Mouse (Mus musculus): ENCODE measurements around the gene Grin2c. TPM values are rescaled to one million over a fixed set of nuclear protein-coding genes. Genes with fewer than 3 reads are reported as not detected.

The Grin2c gene
- polyA plus RNA-seq, 1 experiment, result 0.01 TPM

GRCm38 (mm10) chr11:115276780-115277603, 9.9 kb upstream of the Grin2c start, which contains the start of gene Fdxr:
Gene Fdxr (minus strand): TSS chr11:115277050.
- peak within 1 kb of the TSS; percentile 85 for H3K4me3 ChIP-seq (replicated peaks)
- no peak for TF ChIP-seq GATA1 (IDR thresholded peaks at IDR 0.05; ENCODE audit: low read length)
- no peak for TF ChIP-seq TAL1 (IDR thresholded peaks at IDR 0.05; ENCODE audit: low read length)

GRCm38 (mm10) chr11:115275954-115276353, 8.9 kb upstream of the Grin2c start:
- Histone ChIP-seq H3K9me3 (ENCODE audit: control insufficient read depth, low read length) (no peaks in the 10 kb centered on the region), H3K4me1 (ENCODE audit: control insufficient read depth) (peaks cover 45% of the 10 kb centered on the region), H3K27me3 (ENCODE audit: control insufficient read depth) (no peaks in the 10 kb centered on the region), H3K4me3 (replicated peaks) (peak overlapping the region; percentile 85), H3K36me3 (ENCODE audit: control insufficient read depth) (peaks cover 15% of the 10 kb centered on the region; the same call in 1 of the 2 replicates)
- TF ChIP-seq TAL1 (IDR thresholded peaks at IDR 0.05; ENCODE audit: low read length) (no peak), GATA1 (IDR thresholded peaks at IDR 0.05; ENCODE audit: low read length) (no peak)

More at GRCm38 (mm10) chr11:115276780-115277603, 9.9 kb upstream of the Grin2c start, which contains the start of gene Fdxr:
- Histone ChIP-seq H3K27me3 (ENCODE audit: control insufficient read depth) (no peaks in the 10 kb centered on the region), H3K36me3 (ENCODE audit: control insufficient read depth) (peaks cover 7% of the 10 kb centered on the region; the same call in 1 of the 2 replicates), H3K4me1 (ENCODE audit: control insufficient read depth) (peaks cover 47% of the 10 kb centered on the region), H3K9me3 (ENCODE audit: control insufficient read depth, low read length) (no peaks in the 10 kb centered on the region)

- peaks cover 17% of the 10 kb centered on the region; the same call in 1 of the 2 replicates for H3K36me3 ChIP-seq (ENCODE audit: control insufficient read depth)
- H3K4me1 ChIP-seq (ENCODE audit: control insufficient read depth), result peaks cover 46% of the 10 kb centered on the region
- TF ChIP-seq TAL1 (IDR thresholded peaks at IDR 0.05; ENCODE audit: low read length) (no peak), GATA1 (IDR thresholded peaks at IDR 0.05; ENCODE audit: low read length) (no peak)
- H3K9me3 ChIP-seq (ENCODE audit: control insufficient read depth, low read length), result no peaks in the 10 kb centered on the region
- H3K4me3 ChIP-seq (replicated peaks), result peak overlapping the region; percentile 85
- no peaks in the 10 kb centered on the region for H3K27me3 ChIP-seq (ENCODE audit: control insufficient read depth)
Observed at GRCm38 (mm10) chr11:115275509-115275908, 8.5 kb upstream of the Grin2c start.

GRCm38 (mm10) chr11:115274771-115275170, 7.7 kb upstream of the Grin2c start:
- no peak for TF ChIP-seq TAL1 (IDR thresholded peaks at IDR 0.05; ENCODE audit: low read length)
- TF ChIP-seq GATA1 (IDR thresholded peaks at IDR 0.05; ENCODE audit: low read length), result no peak
- H3K36me3 ChIP-seq (ENCODE audit: control insufficient read depth), result peaks cover 18% of the 10 kb centered on the region; the same call in 1 of the 2 replicates
- H3K27me3 ChIP-seq (ENCODE audit: control insufficient read depth), result no peaks in the 10 kb centered on the region
- H3K4me3 ChIP-seq (replicated peaks), result no peak overlapping the region
- H3K4me1 ChIP-seq (ENCODE audit: control insufficient read depth), result peaks cover 44% of the 10 kb centered on the region
- H3K9me3 ChIP-seq (ENCODE audit: control insufficient read depth, low read length), result no peaks in the 10 kb centered on the region

- peaks cover 39% of the 10 kb centered on the region for H3K4me1 ChIP-seq (ENCODE audit: control insufficient read depth)
- no peaks in the 10 kb centered on the region for H3K27me3 ChIP-seq (ENCODE audit: control insufficient read depth)
- TF ChIP-seq GATA1 (IDR thresholded peaks at IDR 0.05; ENCODE audit: low read length) (no peak), TAL1 (IDR thresholded peaks at IDR 0.05; ENCODE audit: low read length) (no peak)
- H3K36me3 ChIP-seq (ENCODE audit: control insufficient read depth), result peaks cover 23% of the 10 kb centered on the region; the same call in 1 of the 2 replicates
- H3K4me3 ChIP-seq (replicated peaks), result no peak overlapping the region
- H3K9me3 ChIP-seq (ENCODE audit: control insufficient read depth, low read length), result no peaks in the 10 kb centered on the region
Observed at GRCm38 (mm10) chr11:115274178-115274577, 7.1 kb upstream of the Grin2c start.

- peaks cover 28% of the 10 kb centered on the region; the same call in 1 of the 2 replicates for H3K36me3 ChIP-seq (ENCODE audit: control insufficient read depth)
- TF ChIP-seq GATA1 (IDR thresholded peaks at IDR 0.05; ENCODE audit: low read length), result no peak
- TF ChIP-seq TAL1 (IDR thresholded peaks at IDR 0.05; ENCODE audit: low read length), result no peak
- no peaks in the 10 kb centered on the region for H3K27me3 ChIP-seq (ENCODE audit: control insufficient read depth)
- H3K9me3 ChIP-seq (ENCODE audit: control insufficient read depth, low read length), result no peaks in the 10 kb centered on the region
- peaks cover 35% of the 10 kb centered on the region for H3K4me1 ChIP-seq (ENCODE audit: control insufficient read depth)
- H3K4me3 ChIP-seq (replicated peaks), result no peak overlapping the region
Observed at GRCm38 (mm10) chr11:115273735-115274134, 6.7 kb upstream of the Grin2c start.

GRCm38 (mm10) chr11:115272894-115273498, 6.0 kb upstream of the Grin2c start:
- peaks cover 3% of the 10 kb centered on the region for H3K27me3 ChIP-seq (ENCODE audit: control insufficient read depth)
- no peaks in the 10 kb centered on the region for H3K9me3 ChIP-seq (ENCODE audit: control insufficient read depth, low read length)
- H3K36me3 ChIP-seq (ENCODE audit: control insufficient read depth), result peaks cover 33% of the 10 kb centered on the region; the same call in 1 of the 2 replicates
- no peak overlapping the region for H3K4me3 ChIP-seq (replicated peaks)
- peaks cover 28% of the 10 kb centered on the region for H3K4me1 ChIP-seq (ENCODE audit: control insufficient read depth)
- no peak for TF ChIP-seq TAL1 (IDR thresholded peaks at IDR 0.05; ENCODE audit: low read length)
- TF ChIP-seq GATA1 (IDR thresholded peaks at IDR 0.05; ENCODE audit: low read length), result no peak

- peaks cover 34% of the 10 kb centered on the region; the same call in 1 of the 2 replicates for H3K36me3 ChIP-seq (ENCODE audit: control insufficient read depth)
- H3K4me3 ChIP-seq (replicated peaks), result no peak overlapping the region
- no peaks in the 10 kb centered on the region for H3K9me3 ChIP-seq (ENCODE audit: control insufficient read depth, low read length)
- H3K27me3 ChIP-seq (ENCODE audit: control insufficient read depth), result peaks cover 18% of the 10 kb centered on the region
- no peak for TF ChIP-seq GATA1 (IDR thresholded peaks at IDR 0.05; ENCODE audit: low read length)
- no peak for TF ChIP-seq TAL1 (IDR thresholded peaks at IDR 0.05; ENCODE audit: low read length)
- H3K4me1 ChIP-seq (ENCODE audit: control insufficient read depth), result peaks cover 18% of the 10 kb centered on the region
Observed at GRCm38 (mm10) chr11:115271481-115271880, 4.4 kb upstream of the Grin2c start.

GRCm38 (mm10) chr11:115271052-115271451, 4.0 kb upstream of the Grin2c start:
- Histone ChIP-seq H3K4me3 (replicated peaks) (no peak overlapping the region), H3K36me3 (ENCODE audit: control insufficient read depth) (peaks cover 34% of the 10 kb centered on the region; the same call in 1 of the 2 replicates), H3K27me3 (ENCODE audit: control insufficient read depth) (peaks cover 23% of the 10 kb centered on the region), H3K4me1 (ENCODE audit: control insufficient read depth) (peaks cover 14% of the 10 kb centered on the region), H3K9me3 (ENCODE audit: control insufficient read depth, low read length) (no peaks in the 10 kb centered on the region)
- no peak for TF ChIP-seq TAL1 (IDR thresholded peaks at IDR 0.05; ENCODE audit: low read length)
- TF ChIP-seq GATA1 (IDR thresholded peaks at IDR 0.05; ENCODE audit: low read length), result no peak

Data from erythroblast, embryonic 14.5 days (primary cell).